Mouse (Mus musculus): ENCODE results near the gene Fut8. TPM values are rescaled to one million over a fixed set of nuclear protein-coding genes. Genes with fewer than 3 reads are reported as not detected.
"Not testable (repeated sequence)": the region's sequence is repeated elsewhere in the genome, so short reads cannot be mapped to it uniquely, and the experiment has no call there.

The Fut8 gene
- polyA plus RNA-seq, 1 experiment from 2014 or later = 53.5 TPM

GRCm38 (mm10) chr12:77511631-77512030, 273.7 kb downstream of the Fut8 start:
- Histone ChIP-seq H3K9me3 (no peaks in the 10 kb centered on the region), H3K36me3 (no peaks in the 10 kb centered on the region), H3K4me3 (no peak overlapping the region), H3K27ac (replicated peaks) (no peak overlapping the region), H3K4me1 (replicated peaks) (no peaks in the 10 kb centered on the region), H3K4me2 (no peak overlapping the region), H3K9ac (no peak overlapping the region), H3K27me3 (no peaks in the 10 kb centered on the region)
- no peak for ATAC-seq (ENCODE audit: low read depth)
- WGBS = 90% methylated on average over 3 of the region's 3 CpGs

GRCm38 (mm10) chr12:77516805-77517204, 278.9 kb downstream of the Fut8 start:
- ATAC-seq (ENCODE audit: low read depth) = no peak
- no peak overlapping the region for H3K27ac ChIP-seq (replicated peaks)
- 83% methylated on average over 6 of the region's 6 CpGs for WGBS

GRCm38 (mm10) chr12:77517691-77518090, 279.8 kb downstream of the Fut8 start:
- Histone ChIP-seq H3K36me3 (no peaks in the 10 kb centered on the region), H3K4me2 (no peak overlapping the region), H3K4me3 (no peak overlapping the region), H3K9me3 (no peaks in the 10 kb centered on the region), H3K9ac (no peak overlapping the region), H3K27ac (replicated peaks) (no peak overlapping the region), H3K4me1 (replicated peaks) (no peaks in the 10 kb centered on the region), H3K27me3 (no peaks in the 10 kb centered on the region)
- ATAC-seq (ENCODE audit: low read depth) = no peak
- 85% methylated on average over 12 of the region's 12 CpGs for WGBS

More at GRCm38 (mm10) chr12:77516805-77517204, 278.9 kb downstream of the Fut8 start:
- H3K4me1 ChIP-seq (replicated peaks) = no peaks in the 10 kb centered on the region
- H3K4me2 ChIP-seq = no peak overlapping the region
- no peaks in the 10 kb centered on the region for H3K9me3 ChIP-seq
- H3K4me3 ChIP-seq = no peak overlapping the region
- no peaks in the 10 kb centered on the region for H3K27me3 ChIP-seq
- no peaks in the 10 kb centered on the region for H3K36me3 ChIP-seq
- no peak overlapping the region for H3K9ac ChIP-seq

GRCm38 (mm10) chr12:77519534-77520102, 281.7 kb downstream of the Fut8 start:
- 84% methylated on average over 6 of the region's 6 CpGs for WGBS
- Histone ChIP-seq H3K27ac (replicated peaks) (no peak overlapping the region), H3K9me3 (no peaks in the 10 kb centered on the region), H3K4me2 (no peak overlapping the region), H3K4me3 (no peak overlapping the region), H3K36me3 (no peaks in the 10 kb centered on the region), H3K27me3 (no peaks in the 10 kb centered on the region), H3K4me1 (replicated peaks) (no peaks in the 10 kb centered on the region), H3K9ac (no peak overlapping the region)
- ATAC-seq (ENCODE audit: low read depth) = no peak

- not testable (repeated sequence) for H3K36me3 ChIP-seq; ATAC-seq (ENCODE audit: low read depth); H3K4me3 ChIP-seq; H3K27ac ChIP-seq (replicated peaks); H3K4me2 ChIP-seq; H3K9ac ChIP-seq; H3K27me3 ChIP-seq; H3K4me1 ChIP-seq (replicated peaks); H3K9me3 ChIP-seq
- 89% methylated on average over 4 of the region's 4 CpGs for WGBS
Observed at GRCm38 (mm10) chr12:77524014-77524413, 286.1 kb downstream of the Fut8 start.

All from neural tube, embryonic 13.5 days (tissue).